Mouse (Mus musculus) heart, adult 11 months (tissue): ENCODE measurements around the gene Crocc2.

Source experiments
- DNase-seq: peaks from one replicate; pipeline ENCODE4 v3.0.0; 2022

Crocc2 gene

GRCm38 (mm10) chr1:93275561-93275960, 107.0 kb downstream of the Crocc2 start:
- no peak for DNase-seq

GRCm38 (mm10) chr1:93277041-93277440, 108.5 kb downstream of the Crocc2 start:
- DNase-seq, result no peak
